Mouse (Mus musculus): Measurements from ENCODE around the gene Zfp36l2. TPM values are rescaled to one million over a fixed set of nuclear protein-coding genes. Genes with fewer than 3 reads are reported as not detected.

The Zfp36l2 gene
- polyA plus RNA-seq, 1 experiment from 2014 or later = 29.6 TPM

GRCm38 (mm10) chr17:84163066-84163785, 24.5 kb downstream of the Zfp36l2 start:
- TF ChIP-seq CTCF (IDR thresholded peaks at IDR 0.05; ENCODE audit: low read depth) = no peak
- 78% methylated on average over 12 of the region's 12 CpGs for WGBS

GRCm38 (mm10) chr17:84162211-84162760, 25.5 kb downstream of the Zfp36l2 start:
- Histone ChIP-seq H3K9ac (ENCODE audit: low read depth, low read length) (no peak overlapping the region), H3K4me2 (replicated peaks; ENCODE audit: low read depth) (no peak overlapping the region), H3K36me3 (ENCODE audit: control insufficient read depth, insufficient read depth) (no peaks in the 10 kb centered on the region), H3K9me3 (ENCODE audit: control insufficient read depth) (no peaks in the 10 kb centered on the region), H3K27me3 (replicated peaks; ENCODE audit: control insufficient read depth, insufficient read depth, low read length) (no peaks in the 10 kb centered on the region), H3K4me1 (replicated peaks; ENCODE audit: control insufficient read depth, insufficient read depth, low read length) (peaks cover 17% of the 10 kb centered on the region; the same call in 1 of the 2 replicates), H3K4me3 (ENCODE audit: low read depth, low read length) (no peak overlapping the region), H3K27ac (ENCODE audit: low read depth, low read length) (no peak overlapping the region)
- no peak for ATAC-seq
- TF ChIP-seq CTCF (IDR thresholded peaks at IDR 0.05; ENCODE audit: low read depth) = no peak
- WGBS = 76% methylated on average over 8 of the region's 8 CpGs

More at GRCm38 (mm10) chr17:84163066-84163785, 24.5 kb downstream of the Zfp36l2 start:
- Histone ChIP-seq H3K4me3 (ENCODE audit: low read depth, low read length) (no peak overlapping the region), H3K9ac (ENCODE audit: low read depth, low read length) (no peak overlapping the region), H3K27ac (ENCODE audit: low read depth, low read length) (no peak overlapping the region), H3K36me3 (ENCODE audit: control insufficient read depth, insufficient read depth) (no peaks in the 10 kb centered on the region), H3K9me3 (ENCODE audit: control insufficient read depth) (no peaks in the 10 kb centered on the region), H3K4me2 (replicated peaks; ENCODE audit: low read depth) (no peak overlapping the region), H3K27me3 (replicated peaks; ENCODE audit: control insufficient read depth, insufficient read depth, low read length) (no peaks in the 10 kb centered on the region), H3K4me1 (replicated peaks; ENCODE audit: control insufficient read depth, insufficient read depth, low read length) (peaks cover 13% of the 10 kb centered on the region; the same call in 1 of the 2 replicates)
- no peak for ATAC-seq

- 23% methylated on average over 5 of the region's 6 CpGs for WGBS
- TF ChIP-seq CTCF (IDR thresholded peaks at IDR 0.05; ENCODE audit: low read depth) = no peak
- ATAC-seq = no peak
Observed at GRCm38 (mm10) chr17:84161231-84161854, 26.4 kb downstream of the Zfp36l2 start.

GRCm38 (mm10) chr17:84158891-84159290, 28.9 kb downstream of the Zfp36l2 start:
- H3K4me2 ChIP-seq (replicated peaks; ENCODE audit: low read depth) = no peak overlapping the region
- H3K4me3 ChIP-seq (ENCODE audit: low read depth, low read length) = no peak overlapping the region
- no peaks in the 10 kb centered on the region for H3K9me3 ChIP-seq (ENCODE audit: control insufficient read depth)
- H3K4me1 ChIP-seq (replicated peaks; ENCODE audit: control insufficient read depth, insufficient read depth, low read length) = peaks cover 21% of the 10 kb centered on the region; the same call in 1 of the 2 replicates
- ATAC-seq = no peak
- H3K36me3 ChIP-seq (ENCODE audit: control insufficient read depth, insufficient read depth) = no peaks in the 10 kb centered on the region
- no peaks in the 10 kb centered on the region for H3K27me3 ChIP-seq (replicated peaks; ENCODE audit: control insufficient read depth, insufficient read depth, low read length)
- 52% methylated on average over 15 of the region's 15 CpGs for WGBS
- H3K27ac ChIP-seq (ENCODE audit: low read depth, low read length) = no peak overlapping the region; the same call in 1 of the 2 replicates
- no peak overlapping the region for H3K9ac ChIP-seq (ENCODE audit: low read depth, low read length)
- TF ChIP-seq CTCF (IDR thresholded peaks at IDR 0.05; ENCODE audit: low read depth) = no peak

More at GRCm38 (mm10) chr17:84161231-84161854, 26.4 kb downstream of the Zfp36l2 start:
- H3K27ac ChIP-seq (ENCODE audit: low read depth, low read length) = peak overlapping the region; percentile 8; the same call in 1 of the 2 replicates
- H3K9ac ChIP-seq (ENCODE audit: low read depth, low read length) = no peak overlapping the region
- H3K4me2 ChIP-seq (replicated peaks; ENCODE audit: low read depth) = no peak overlapping the region
- H3K4me3 ChIP-seq (ENCODE audit: low read depth, low read length) = no peak overlapping the region
- H3K9me3 ChIP-seq (ENCODE audit: control insufficient read depth) = no peaks in the 10 kb centered on the region
- H3K27me3 ChIP-seq (replicated peaks; ENCODE audit: control insufficient read depth, insufficient read depth, low read length) = no peaks in the 10 kb centered on the region
- H3K4me1 ChIP-seq (replicated peaks; ENCODE audit: control insufficient read depth, insufficient read depth, low read length) = peaks cover 17% of the 10 kb centered on the region; the same call in 1 of the 2 replicates
- H3K36me3 ChIP-seq (ENCODE audit: control insufficient read depth, insufficient read depth) = no peaks in the 10 kb centered on the region

- WGBS = 71% methylated on average over 12 of the region's 12 CpGs
- Histone ChIP-seq H3K4me2 (replicated peaks; ENCODE audit: low read depth) (no peak overlapping the region), H3K36me3 (ENCODE audit: control insufficient read depth, insufficient read depth) (no peaks in the 10 kb centered on the region), H3K9ac (ENCODE audit: low read depth, low read length) (no peak overlapping the region), H3K9me3 (ENCODE audit: control insufficient read depth) (no peaks in the 10 kb centered on the region), H3K27me3 (replicated peaks; ENCODE audit: control insufficient read depth, insufficient read depth, low read length) (no peaks in the 10 kb centered on the region), H3K27ac (ENCODE audit: low read depth, low read length) (peak overlapping the region; percentile 99), H3K4me1 (replicated peaks; ENCODE audit: control insufficient read depth, insufficient read depth, low read length) (peaks cover 21% of the 10 kb centered on the region; the same call in 1 of the 2 replicates), H3K4me3 (ENCODE audit: low read depth, low read length) (no peak overlapping the region)
- no peak for ATAC-seq
- no peak for TF ChIP-seq CTCF (IDR thresholded peaks at IDR 0.05; ENCODE audit: low read depth)
Observed at GRCm38 (mm10) chr17:84158461-84158795, 29.3 kb downstream of the Zfp36l2 start.

GRCm38 (mm10) chr17:84157743-84158460, 29.8 kb downstream of the Zfp36l2 start:
- Histone ChIP-seq H3K4me2 (replicated peaks; ENCODE audit: low read depth) (peak overlapping the region; percentile 56), H3K9me3 (ENCODE audit: control insufficient read depth) (no peaks in the 10 kb centered on the region), H3K9ac (ENCODE audit: low read depth, low read length) (no peak overlapping the region), H3K27ac (ENCODE audit: low read depth, low read length) (peak overlapping the region; percentile 99), H3K36me3 (ENCODE audit: control insufficient read depth, insufficient read depth) (no peaks in the 10 kb centered on the region), H3K4me1 (replicated peaks; ENCODE audit: control insufficient read depth, insufficient read depth, low read length) (peaks cover 23% of the 10 kb centered on the region; the same call in 1 of the 2 replicates), H3K4me3 (ENCODE audit: low read depth, low read length) (no peak overlapping the region), H3K27me3 (replicated peaks; ENCODE audit: control insufficient read depth, insufficient read depth, low read length) (no peaks in the 10 kb centered on the region)
- 42% methylated on average over 6 of the region's 6 CpGs for WGBS
- TF ChIP-seq CTCF (IDR thresholded peaks at IDR 0.05; ENCODE audit: low read depth) = no peak
- no peak for ATAC-seq

All from intestine, postnatal 0 days (tissue).